Mouse (Mus musculus): ENCODE data around the gene Kif13a.
A peak's percentile ranks its signal among the peaks of the same experiment; 100 is the strongest.

The Kif13a gene

GRCm38 (mm10) chr13:46833586-46833985 is 96.1 kb downstream of the Kif13a start:
- DNase-seq = no peak

- no peak for DNase-seq
Measured at GRCm38 (mm10) chr13:46832956-46833355, 96.7 kb downstream of the Kif13a start.

- DNase-seq = no peak
Measured at GRCm38 (mm10) chr13:46823271-46823670, 106.4 kb downstream of the Kif13a start.

- no peak for DNase-seq
Measured at GRCm38 (mm10) chr13:46822200-46822599, 107.5 kb downstream of the Kif13a start.

- DNase-seq = no peak
Measured at GRCm38 (mm10) chr13:46819729-46820223, 109.9 kb downstream of the Kif13a start.

- DNase-seq = no peak
Measured at GRCm38 (mm10) chr13:46819202-46819728, 110.4 kb downstream of the Kif13a start.

- DNase-seq = no peak
Measured at GRCm38 (mm10) chr13:46818374-46818773, 111.3 kb downstream of the Kif13a start.

- DNase-seq = no peak
Measured at GRCm38 (mm10) chr13:46812648-46813184, 117.0 kb downstream of the Kif13a start.

- DNase-seq = no peak
Measured at GRCm38 (mm10) chr13:46811696-46812095, 118.0 kb downstream of the Kif13a start.

GRCm38 (mm10) chr13:46810613-46811012 is 119.1 kb downstream of the Kif13a start:
- DNase-seq = no peak

GRCm38 (mm10) chr13:46810098-46810497 is 119.6 kb downstream of the Kif13a start:
- peak; percentile 26 to 67 for DNase-seq

- DNase-seq = peak; percentile 63 to 65
Measured at GRCm38 (mm10) chr13:46807901-46808300, 121.8 kb downstream of the Kif13a start.

- DNase-seq = no peak
Measured at GRCm38 (mm10) chr13:46801196-46801595, 128.5 kb downstream of the Kif13a start.

GRCm38 (mm10) chr13:46798156-46798555 is 131.5 kb downstream of the Kif13a start:
- peak; percentile 68 to 72 for DNase-seq

- DNase-seq = no peak
Measured at GRCm38 (mm10) chr13:46796381-46796780, 133.3 kb downstream of the Kif13a start.

GRCm38 (mm10) chr13:46793824-46794223 is 135.8 kb downstream of the Kif13a start:
- peak; percentile 26 to 45 for DNase-seq

GRCm38 (mm10) chr13:46788452-46788851 is 141.2 kb downstream of the Kif13a start:
- DNase-seq = peak; percentile 36 to 41

GRCm38 (mm10) chr13:46786836-46787235 is 142.8 kb downstream of the Kif13a start:
- no peak for DNase-seq

GRCm38 (mm10) chr13:46786064-46786561 is 143.6 kb downstream of the Kif13a start:
- DNase-seq = no peak

GRCm38 (mm10) chr13:46780379-46780778 is 149.3 kb downstream of the Kif13a start:
- no peak for DNase-seq

GRCm38 (mm10) chr13:46779831-46780230 is 149.8 kb downstream of the Kif13a start:
- no peak for DNase-seq

GRCm38 (mm10) chr13:46777461-46777860 is 152.2 kb downstream of the Kif13a start:
- DNase-seq = no peak

GRCm38 (mm10) chr13:46776636-46777305 is 152.9 kb downstream of the Kif13a start:
- no peak for DNase-seq

GRCm38 (mm10) chr13:46774998-46775397 is 154.7 kb downstream of the Kif13a start:
- no peak for DNase-seq

Measured in cerebellum, postnatal 14 days (tissue).